Mouse (Mus musculus): ENCODE data around the gene Exd2.
A peak's percentile ranks its signal among the peaks of the same experiment; 100 is the strongest.
"Not testable (repeated sequence)": the region's sequence is repeated elsewhere in the genome, so short reads cannot be mapped to it uniquely, and the experiment has no call there.

Exd2 gene

DNA sequence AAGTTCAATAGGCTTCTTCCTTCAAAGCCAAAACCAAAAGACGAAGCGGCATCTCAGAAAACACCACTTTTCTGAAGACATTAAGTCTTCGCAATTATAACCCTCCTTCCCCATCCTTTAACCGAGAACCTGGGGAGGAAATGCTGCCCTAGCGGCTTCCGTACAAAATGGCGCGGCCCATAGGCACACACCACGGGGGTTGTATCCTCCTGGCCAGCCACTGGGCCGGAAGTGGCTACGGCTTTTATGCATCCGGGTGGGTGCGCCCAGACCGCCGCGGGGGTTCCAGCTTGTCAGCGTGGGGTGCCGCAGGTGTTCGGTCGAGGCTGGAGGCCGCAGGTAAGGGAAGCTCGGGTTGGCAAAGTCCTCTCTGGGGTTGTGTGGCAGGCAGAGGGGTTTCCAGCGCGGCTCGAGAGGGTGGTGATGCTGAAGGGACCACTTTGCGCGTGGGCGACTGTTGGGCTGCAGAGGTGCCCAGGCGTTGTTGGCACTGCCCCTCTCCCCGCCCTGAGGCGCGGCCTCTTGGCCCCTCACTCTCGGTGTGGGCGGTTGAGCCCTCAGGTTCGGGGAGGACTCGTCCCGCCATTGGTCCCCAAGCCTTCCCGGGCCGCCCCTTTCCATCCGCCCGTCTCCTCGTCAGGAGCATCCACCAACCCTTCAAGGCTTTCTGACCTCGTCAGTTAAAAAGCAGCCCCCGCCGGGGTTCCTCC is at the start of gene Exd2:
TSS of gene Exd2 (plus strand) at position 154 of the 710 bp plus-strand sequence.
- DNase-seq (ENCODE audit: low spot score in 2 of 2): peak; percentile 90

DNA sequence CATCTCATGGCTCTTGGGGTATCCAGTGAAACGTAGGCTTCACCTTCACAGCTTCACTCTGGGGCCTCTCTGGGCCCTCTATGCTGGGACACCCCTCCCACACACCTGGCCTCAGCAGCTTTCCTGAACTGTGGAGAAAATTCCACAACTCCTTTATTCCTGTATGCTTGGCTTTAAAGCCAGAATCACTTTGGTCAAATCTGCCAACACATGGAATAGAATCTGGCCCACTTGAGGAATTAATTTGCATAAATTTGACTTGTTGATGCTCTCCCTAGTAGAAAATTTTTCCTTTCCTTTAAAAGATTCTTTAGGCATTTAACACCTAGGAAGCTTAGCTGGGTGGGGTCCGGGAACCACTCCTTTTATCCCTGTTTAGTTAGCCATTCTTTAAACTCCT is 47.8 kb upstream of the Exd2 start:
- DNase-seq (ENCODE audit: low spot score in 2 of 2): no peak

DNA sequence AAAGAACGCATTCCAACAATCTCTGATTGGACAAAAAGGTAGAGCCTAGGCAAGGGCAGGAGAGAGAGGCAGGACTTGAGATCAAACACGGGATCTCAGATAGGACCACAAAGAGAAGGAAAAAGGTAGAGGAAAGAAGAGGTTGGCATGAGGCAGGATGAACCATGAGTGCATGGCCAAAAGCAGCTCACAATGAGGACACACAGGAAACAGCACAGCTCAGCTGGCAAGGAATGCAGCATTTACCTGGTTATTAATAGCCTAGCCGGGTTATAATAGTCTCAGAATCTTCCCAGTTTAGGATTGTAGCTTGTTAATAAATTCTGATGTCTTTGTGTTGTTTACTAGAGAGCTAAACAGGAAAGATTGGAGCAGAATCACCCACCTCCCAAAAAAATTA is 35.2 kb upstream of the Exd2 start:
- DNase-seq (ENCODE audit: low spot score in 2 of 2): peak in 1 of 2 experiments; percentile 27

DNA sequence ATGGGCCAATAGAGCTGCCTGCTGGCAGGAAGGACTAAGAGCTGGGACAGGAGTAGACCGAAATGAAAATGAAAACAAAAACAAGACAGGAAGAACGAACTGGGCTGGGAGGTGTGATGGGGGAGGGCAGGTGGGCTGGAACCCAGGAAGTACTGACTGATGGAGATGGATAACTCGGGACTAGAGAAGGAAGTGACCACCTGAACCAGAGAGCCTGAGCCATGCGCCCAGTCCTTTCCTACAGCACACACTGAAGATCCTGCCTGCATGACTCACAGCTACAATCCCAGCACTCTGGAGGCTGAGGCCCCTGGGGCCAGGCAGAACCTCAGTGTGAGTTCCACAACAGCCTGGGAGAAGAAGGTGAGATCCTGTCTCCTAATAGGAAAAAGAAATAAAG is 29.6 kb upstream of the Exd2 start:
- peak in 1 of 2 experiments; percentile 12 for DNase-seq (ENCODE audit: low spot score in 2 of 2)

DNA sequence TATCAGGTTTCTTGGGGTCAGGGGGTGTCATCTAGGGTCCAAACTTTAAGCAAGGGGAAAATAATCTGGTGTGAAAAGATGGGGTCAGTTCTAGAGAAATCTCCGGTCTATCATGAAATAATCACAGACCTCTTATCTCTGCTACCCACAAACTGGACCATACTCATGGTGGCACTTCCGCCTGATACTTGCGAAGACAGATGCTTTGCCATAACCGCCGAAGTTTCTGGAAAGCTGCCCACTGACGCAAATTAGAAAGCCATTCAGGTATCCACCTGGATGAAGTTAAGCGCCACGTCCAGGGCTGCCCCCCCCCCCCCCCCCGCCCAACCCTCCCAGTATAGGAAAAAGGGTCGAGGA is 28.3 kb upstream of the Exd2 start:
- DNase-seq (ENCODE audit: low spot score in 2 of 2): no peak

DNA sequence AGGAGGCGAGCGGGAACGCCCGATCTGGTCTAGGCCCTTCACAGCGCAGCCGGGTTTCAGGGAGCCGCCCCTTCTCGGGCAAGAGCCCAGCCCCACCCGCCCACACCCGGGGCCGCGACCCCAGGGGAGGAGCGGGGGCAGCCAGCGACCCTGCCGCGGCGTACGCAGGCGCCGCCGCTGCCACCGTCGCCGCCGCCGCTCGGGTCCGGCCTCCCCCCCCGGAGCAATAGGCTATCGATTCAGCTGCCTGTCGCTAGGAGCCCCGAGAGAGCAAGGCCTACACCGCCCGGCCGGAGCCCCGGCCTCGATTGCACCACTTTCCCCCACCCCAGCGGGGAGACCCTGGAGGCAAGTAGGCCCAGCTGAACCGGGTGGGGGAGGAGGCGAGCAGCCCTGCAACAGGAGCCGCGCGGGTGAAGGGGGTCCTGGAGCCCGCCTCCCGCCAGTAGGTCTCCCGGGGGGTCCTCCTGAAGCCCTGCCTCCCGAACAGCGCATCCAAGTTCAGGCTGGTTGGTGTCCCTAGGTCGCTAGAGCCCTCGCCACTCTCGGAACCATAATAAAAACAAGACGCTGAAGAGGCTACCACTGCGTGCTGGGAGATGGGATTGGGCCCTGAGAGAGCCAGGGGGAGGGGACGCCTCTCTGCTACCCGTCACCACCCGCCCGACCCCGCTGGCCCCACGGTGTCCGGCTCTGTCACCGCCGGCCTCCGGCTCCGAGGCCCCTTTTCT is 27.8 kb upstream of the Exd2 start:
- peak; percentile 67 to 69 for DNase-seq (ENCODE audit: low spot score in 2 of 2)

DNA sequence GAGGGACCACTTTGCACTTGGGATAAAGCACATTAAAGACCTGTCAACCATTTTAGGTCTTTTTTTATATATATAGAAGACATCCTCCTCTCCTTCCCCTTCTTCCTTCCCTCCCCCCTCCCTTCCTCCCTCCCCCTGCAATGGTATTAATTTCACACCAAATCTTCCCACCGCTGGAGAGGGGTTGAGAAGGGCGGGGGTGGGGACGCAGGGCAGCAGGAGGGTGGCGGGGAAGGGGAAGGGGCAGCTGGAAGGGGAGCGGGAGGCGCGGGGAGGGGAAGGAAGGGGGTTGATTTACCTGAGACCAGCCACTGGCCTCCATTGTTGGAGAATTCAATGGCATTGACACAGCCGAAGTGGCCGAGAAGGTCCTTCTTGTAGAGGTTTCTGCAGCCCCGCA is 27.0 kb upstream of the Exd2 start:
- no peak for DNase-seq (ENCODE audit: low spot score in 2 of 2)

DNA sequence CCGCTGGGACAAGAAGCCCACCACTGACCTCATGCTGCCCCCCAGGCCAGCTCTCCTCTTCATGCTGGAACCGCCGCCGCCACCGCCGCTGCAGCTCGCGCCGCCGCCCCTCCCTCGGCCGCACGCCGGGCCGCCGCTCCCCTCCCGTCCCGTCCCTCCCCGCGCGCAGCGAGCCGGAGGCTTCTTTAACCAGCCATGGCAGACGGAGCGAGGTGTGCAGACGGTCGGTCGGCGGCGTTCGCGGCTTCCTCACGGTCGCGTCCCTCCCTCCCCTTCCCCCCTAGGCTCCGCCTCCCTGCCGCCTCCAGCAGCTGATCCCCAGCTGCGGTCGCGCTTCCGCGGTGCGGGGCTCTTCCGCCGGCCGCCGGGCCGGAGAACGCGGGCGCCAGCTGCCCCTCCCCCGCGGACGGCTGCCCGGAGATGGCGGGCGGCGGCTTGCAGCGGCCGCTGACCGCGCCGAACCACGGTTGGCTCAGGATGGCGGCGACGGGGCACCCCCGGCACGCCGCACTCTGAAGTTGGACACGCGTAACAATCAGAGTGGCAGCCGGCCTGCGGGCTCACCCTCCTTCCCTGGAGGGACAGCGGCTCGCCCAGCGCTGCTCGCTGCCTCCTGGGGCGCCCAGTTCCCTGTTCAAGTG is 26.4 kb upstream of the Exd2 start, which contains the start of gene Dcaf5:
TSS of gene Dcaf5 (minus strand) at position 266 of the 641 bp plus-strand sequence.
- DNase-seq (ENCODE audit: low spot score in 2 of 2): peak; percentile 72 to 76

DNA sequence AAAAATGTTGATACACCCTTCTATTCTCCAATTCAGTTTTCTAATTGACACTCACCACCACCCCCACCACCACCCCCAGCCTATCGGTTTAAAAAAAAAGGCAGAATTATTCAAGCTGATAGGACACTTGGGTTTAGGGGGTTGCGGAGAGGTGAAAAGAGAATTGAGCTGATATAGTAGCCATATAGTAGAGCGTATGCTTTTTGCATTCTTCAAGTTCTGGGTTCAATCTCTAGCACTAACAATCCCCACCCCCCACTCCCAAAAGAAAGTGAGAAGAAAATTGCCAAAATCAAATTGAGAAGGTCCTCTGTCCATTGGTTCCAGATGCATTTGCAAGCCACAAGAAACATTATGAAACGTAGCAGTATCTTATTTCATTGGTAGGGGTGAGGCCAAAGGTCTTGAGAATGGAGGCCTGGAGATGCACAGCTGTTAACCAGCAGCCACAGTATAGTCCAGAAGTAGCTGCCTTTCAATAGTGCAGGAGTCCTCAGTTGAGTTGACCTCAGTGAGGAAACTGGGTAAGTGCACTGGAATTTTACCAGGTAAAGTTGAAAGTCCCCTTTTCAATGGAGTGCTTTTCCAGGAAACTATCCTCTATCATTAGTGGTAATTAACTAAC is 25.7 kb upstream of the Exd2 start:
- no peak for DNase-seq (ENCODE audit: low spot score in 2 of 2)

DNA sequence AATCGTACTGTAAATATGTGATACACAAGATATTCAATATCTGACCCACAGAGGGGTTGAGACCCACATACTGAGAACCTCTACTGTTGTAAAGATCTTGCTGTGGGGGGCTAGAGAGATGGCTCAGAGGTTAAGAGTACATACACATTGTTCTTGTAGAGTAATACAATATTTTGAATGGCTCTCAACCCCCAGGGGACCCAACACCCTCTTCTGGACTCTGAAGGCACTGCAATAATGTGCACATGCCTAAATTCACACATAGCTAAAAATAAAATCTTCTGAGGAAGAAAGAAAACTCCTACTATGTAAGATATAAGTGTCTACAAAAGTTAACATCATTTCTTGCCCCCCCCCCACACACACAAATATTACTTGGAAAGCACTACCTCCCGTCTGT is 21.9 kb upstream of the Exd2 start:
- no peak for DNase-seq (ENCODE audit: low spot score in 2 of 2)

DNA sequence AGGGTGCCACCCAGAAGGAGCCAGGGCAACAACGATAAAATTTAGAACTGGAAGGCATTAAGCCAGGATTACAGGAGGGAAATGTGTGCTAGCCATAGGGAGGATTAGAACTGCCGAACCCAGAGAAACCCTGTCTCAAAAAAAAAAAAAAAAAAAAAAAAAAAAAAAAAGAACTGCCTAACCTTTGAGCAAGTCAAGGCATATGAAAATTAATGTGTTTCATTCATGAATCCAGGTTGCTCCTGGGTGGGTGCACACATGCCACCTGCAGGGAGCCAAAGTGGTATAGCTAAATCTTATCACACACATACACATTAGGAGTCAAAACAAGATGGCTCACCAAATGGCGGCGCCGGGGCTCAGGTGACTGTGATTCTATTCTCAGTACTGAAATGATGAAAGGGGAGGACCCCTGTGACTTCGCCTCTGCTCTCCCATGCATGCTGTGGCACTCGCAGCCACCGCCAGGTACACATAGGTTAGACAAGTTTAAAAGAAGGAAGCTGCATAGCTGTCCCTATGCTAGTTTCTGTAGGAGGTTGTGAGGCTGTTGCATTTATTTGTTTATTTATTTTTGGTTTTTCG is 18.3 kb upstream of the Exd2 start:
- no peak for DNase-seq (ENCODE audit: low spot score in 2 of 2)

DNA sequence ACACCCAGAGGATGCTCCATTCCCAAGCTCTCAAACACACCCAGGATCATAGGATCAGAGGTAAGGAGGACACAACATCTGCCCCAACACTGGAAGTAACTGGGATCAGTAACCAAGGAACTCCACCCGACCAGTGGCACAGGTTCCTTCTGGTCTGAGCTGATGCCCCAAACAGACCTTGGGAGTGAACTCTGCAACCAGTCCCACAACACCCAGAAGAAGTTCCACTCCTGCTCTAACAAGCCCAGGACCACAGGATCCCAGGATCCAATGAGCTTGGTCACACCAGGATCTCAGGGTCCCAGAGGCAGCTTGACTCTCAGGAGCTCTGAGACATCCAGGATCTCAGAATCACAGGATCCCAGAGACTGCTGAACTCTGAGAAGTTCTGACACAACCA is 9.4 kb upstream of the Exd2 start:
- no peak for DNase-seq (ENCODE audit: low spot score in 2 of 2)

DNA sequence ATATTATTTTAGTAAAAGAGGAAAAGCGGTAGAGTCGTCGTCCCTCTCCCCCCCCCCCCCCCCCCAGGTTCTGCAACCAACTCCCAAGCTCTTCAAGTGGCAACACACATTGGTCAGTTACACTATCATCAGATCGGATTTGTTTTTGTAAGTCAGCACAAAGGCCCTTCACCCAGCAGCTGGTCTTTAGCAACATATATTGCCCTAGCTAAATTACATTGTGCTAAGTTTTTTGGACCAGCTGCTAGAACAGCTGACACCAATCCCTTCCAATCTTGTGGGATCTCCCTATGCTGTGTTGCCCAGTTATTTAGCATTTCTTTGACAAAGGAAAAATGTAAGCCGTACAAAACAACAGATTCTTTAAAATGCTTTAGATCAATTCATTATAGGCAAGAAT is 4.9 kb upstream of the Exd2 start:
- no peak for DNase-seq (ENCODE audit: low spot score in 2 of 2)

DNA sequence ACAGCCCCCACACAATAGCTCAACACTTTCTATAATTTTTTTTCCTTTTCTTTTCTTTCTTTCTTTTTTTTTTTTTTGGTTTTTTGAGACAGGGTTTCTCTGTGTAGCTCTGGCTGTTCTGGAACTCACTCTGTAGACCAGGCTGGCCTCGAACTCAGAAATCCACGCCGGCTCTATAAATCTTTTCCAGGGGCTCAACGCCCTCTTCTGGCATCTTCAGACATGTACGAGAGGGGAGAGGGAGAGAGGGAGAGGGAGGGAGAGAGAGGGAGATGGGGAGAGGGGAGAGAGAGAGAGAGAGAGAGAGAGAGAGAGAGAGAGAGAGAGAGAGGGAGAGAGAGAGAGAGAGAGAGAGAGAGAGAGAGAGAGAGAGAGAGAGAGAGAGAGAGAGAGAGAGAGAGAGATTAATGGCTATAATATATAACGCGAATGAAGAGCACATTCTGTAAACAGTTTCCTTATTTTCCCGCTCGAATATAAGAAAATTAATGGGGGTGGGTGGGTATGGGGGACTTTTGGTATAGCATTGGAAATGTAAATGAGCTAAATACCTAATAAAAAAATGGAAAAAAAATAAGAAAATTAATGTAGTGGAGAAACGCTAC is 501 bp upstream of the Exd2 start:
- DNase-seq (ENCODE audit: low spot score in 2 of 2): not testable (repeated sequence)

DNA sequence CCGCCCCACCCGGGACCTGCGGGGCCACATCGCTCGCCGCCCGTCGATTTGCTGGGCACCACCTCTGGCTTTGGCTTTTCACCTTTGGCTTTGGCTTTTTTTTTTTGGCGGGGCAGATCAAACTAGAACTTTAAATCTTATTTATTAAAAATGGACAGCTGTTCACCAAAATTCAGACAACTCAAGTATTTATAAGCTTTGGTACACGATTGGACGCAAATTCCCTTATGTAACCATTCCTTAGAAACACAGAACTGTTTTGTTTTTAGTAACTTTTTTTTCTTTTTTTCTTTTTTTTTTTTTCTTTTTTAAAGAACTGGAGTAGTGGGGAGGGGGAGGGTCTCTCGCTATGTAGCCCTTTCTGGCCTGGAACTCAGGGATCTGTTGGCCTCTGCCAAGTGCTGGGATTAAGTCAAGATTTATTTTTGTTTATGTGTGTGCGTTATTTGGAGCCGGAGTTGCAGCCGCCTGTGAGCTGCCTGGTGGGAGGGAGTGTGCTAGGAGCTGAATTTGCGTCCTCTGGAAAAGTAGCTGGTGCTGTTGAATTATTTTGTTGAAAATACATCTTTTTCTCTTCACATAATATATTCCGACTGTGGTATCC is 873 bp downstream of the Exd2 start:
- DNase-seq (ENCODE audit: low spot score in 2 of 2): peak; percentile 23 to 37

DNA sequence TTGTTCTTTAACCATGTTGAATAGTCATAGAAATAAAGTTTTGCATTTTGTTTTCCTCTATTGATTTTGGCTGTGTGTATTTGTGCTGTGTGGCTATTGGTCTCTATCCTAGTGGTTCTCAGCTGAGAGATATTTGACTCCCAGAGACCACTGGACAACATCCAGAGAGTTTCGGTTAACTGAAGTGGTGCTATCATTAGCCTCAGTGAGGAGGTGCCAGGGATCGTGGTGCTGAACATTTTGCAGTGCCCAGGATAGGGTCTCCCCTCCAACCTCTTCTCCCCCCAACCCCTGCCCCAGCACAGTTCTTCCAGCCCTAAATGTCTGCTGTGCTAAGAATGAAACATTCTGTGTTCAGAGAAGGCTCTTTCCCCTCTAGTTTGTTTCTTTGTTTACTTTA is 7.3 kb downstream of the Exd2 start:
- DNase-seq (ENCODE audit: low spot score in 2 of 2): peak in 1 of 2 experiments; percentile 9

DNA sequence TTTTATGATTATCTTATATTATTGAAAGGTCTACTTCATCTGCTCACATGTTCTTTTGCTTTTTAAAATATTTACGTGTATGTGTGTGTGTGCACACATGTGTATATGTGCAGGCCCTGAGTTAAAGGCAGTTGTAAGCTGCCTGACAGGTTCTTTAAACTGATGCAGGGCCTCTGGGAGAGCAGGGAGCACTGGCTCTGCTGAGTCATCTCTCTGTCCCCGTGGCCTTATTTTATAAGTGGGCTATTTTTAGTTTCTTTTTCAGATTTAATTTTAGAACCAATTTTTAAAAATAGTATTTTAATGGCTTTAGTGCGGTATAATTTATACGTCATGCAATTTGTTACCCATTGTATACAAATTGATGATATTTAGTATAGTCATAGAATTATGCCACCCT is 9.0 kb downstream of the Exd2 start:
- peak in 1 of 2 experiments; percentile 40 for DNase-seq (ENCODE audit: low spot score in 2 of 2)

DNA sequence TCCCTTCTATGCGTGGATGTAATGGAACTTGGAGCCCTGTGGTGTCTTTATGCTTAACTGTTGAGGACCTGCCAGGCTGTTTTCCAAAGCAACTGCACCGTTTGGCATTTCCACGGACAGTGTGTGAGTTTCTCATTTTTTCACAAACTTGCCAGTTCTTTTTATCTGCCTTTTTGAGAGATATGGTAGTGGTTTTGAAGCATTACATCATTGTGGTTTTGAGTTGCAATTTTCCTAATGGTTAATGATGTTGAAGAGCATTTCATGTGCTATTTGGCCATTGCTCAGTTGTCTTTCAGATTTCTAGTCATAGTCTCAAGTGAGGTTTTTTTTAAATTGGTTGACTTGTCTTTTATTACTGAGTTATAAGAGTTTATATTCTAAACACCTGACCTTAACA is 10.8 kb downstream of the Exd2 start:
- DNase-seq (ENCODE audit: low spot score in 2 of 2): no peak

DNA sequence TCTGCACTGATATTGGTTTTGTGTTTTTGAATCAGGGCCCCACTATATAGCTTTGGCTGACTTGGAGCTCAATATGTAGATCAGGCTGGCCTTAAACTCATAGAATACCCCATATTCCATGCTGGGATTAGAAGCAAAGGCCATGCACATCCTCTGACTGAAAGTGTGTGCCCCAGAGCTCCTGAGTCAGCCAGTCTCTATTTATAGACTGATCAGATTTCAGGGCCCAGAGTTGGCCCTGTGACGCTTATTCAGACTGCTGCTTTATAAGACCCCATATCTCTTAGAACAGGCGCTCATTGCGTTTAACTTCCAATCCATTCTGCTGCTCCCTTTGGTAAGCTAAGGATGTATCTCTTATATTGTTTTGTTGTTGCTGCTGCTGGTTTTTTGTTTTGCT is 17.1 kb downstream of the Exd2 start:
- no peak for DNase-seq (ENCODE audit: low spot score in 2 of 2)

DNA sequence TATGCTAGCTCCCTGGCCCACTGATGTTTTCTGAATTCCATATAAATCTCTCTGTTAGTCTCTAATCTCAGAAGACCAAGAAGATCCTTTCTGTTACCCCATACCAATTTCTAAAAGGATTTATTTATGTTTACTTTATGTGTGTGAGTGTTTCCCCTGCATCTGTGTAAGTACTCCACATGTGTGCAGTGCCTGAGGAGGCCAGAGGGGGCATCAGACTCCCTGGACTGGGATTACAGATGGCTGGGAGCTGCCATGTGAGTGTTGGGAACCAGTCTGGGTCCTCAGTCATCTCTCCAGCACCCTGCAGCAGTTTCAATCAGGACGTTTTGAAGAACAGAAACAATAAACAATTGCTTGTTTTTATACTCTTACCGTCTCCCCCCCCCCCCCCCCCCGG is 20.5 kb downstream of the Exd2 start:
- DNase-seq (ENCODE audit: low spot score in 2 of 2): no peak

DNA sequence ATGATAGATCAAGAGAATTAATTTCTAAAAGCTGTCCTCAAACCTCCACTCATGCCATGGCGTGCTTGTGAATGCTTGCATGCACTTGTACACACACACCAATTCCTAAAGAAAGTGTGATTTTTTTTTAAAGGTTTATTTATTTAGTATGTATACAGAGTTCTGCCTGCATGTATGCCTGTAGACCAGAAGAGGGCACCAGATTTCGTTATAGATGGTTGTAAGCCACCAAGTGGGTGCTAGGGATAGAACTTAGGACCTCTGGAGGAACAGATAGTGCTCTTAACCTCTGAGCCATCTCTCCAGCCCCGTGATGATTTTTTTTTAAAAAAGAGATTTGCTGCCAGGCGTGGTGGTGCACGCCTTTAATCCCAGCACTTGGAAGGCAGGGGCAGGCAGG is 30.4 kb downstream of the Exd2 start:
- no peak for DNase-seq (ENCODE audit: low spot score in 2 of 2)
